Mouse (Mus musculus): ENCODE results near the gene Lrrc45. TPM values are rescaled to one million over a fixed set of nuclear protein-coding genes. Genes with fewer than 3 reads are reported as not detected.
"Not testable (repeated sequence)": the region's sequence is repeated elsewhere in the genome, so short reads cannot be mapped to it uniquely, and the experiment has no call there.

Lrrc45 gene
- total and polyA plus RNA-seq, 2 experiments from 2014 or later = 44.8 to 51.0 TPM

GRCm38 (mm10) chr11:120727169-120727527 is 13.4 kb downstream of the Lrrc45 start, which contains the start of gene Dcxr:
Gene Dcxr (minus strand): TSS chr11:120727281.
- ATAC-seq (ENCODE audit: low FRiP score) (peak; percentile 80), DNase-seq (ENCODE audit: low spot score) (peak; percentile 86)
- Histone ChIP-seq H3K27me3 (ENCODE audit: insufficient read depth, low read length) (no peaks in the 10 kb centered on the region), H3K27ac (ENCODE audit: low read depth, low read length) (no peak within 1 kb of the TSS), H3K4me2 (ENCODE audit: low read depth, low read length, poor library complexity, severe bottlenecking) (peak within 1 kb of the TSS; percentile 66), H3K4me1 (ENCODE audit: insufficient read depth, low read length) (peaks cover 12% of the 10 kb centered on the region; the same call in 1 of the 2 replicates), H3K4me3 (ENCODE audit: low read depth, low read length) (peak within 1 kb of the TSS; percentile 39), H3K9ac (replicated peaks; ENCODE audit: low read length, poor library complexity, severe bottlenecking) (peak within 1 kb of the TSS; percentile 51; the same call in 1 of the 2 replicates), H3K9me3 (ENCODE audit: low read length) (no peaks in the 10 kb centered on the region), H3K36me3 (ENCODE audit: insufficient read depth, low read length) (peaks cover 9% of the 10 kb centered on the region)
- TF ChIP-seq CTCF (IDR thresholded peaks at IDR 0.05) = peak; percentile 59
- 2% methylated on average over 14 of the region's 14 CpGs for WGBS

- Histone ChIP-seq H3K27me3 (ENCODE audit: insufficient read depth, low read length) (no peaks in the 10 kb centered on the region), H3K4me3 (ENCODE audit: low read depth, low read length) (no peak overlapping the region), H3K27ac (ENCODE audit: low read depth, low read length) (no peak overlapping the region), H3K9me3 (ENCODE audit: low read length) (no peaks in the 10 kb centered on the region), H3K4me2 (ENCODE audit: low read depth, low read length, poor library complexity, severe bottlenecking) (no peak overlapping the region), H3K4me1 (ENCODE audit: insufficient read depth, low read length) (peaks cover 8% of the 10 kb centered on the region; the same call in 1 of the 2 replicates), H3K36me3 (ENCODE audit: insufficient read depth, low read length) (peaks cover 9% of the 10 kb centered on the region), H3K9ac (replicated peaks; ENCODE audit: low read length, poor library complexity, severe bottlenecking) (no peak overlapping the region)
- WGBS = 65% methylated on average over 12 of the region's 12 CpGs
- DNase-seq (ENCODE audit: low spot score) = no peak
- no peak for ATAC-seq (ENCODE audit: low FRiP score)
- no peak for TF ChIP-seq CTCF (IDR thresholded peaks at IDR 0.05)
These were observed 13.8 kb downstream of the Lrrc45 start for GRCm38 (mm10) chr11:120727564-120727963.

GRCm38 (mm10) chr11:120728530-120729240 is 15.0 kb downstream of the Lrrc45 start:
- H3K27me3 ChIP-seq (ENCODE audit: insufficient read depth, low read length) = no peaks in the 10 kb centered on the region
- H3K27ac ChIP-seq (ENCODE audit: low read depth, low read length) = no peak overlapping the region
- DNase-seq (ENCODE audit: low spot score) (no peak), ATAC-seq (ENCODE audit: low FRiP score) (no peak)
- H3K36me3 ChIP-seq (ENCODE audit: insufficient read depth, low read length) = peaks cover 4% of the 10 kb centered on the region
- H3K4me3 ChIP-seq (ENCODE audit: low read depth, low read length) = no peak overlapping the region
- 66% methylated on average over 11 of the region's 11 CpGs for WGBS
- H3K9ac ChIP-seq (replicated peaks; ENCODE audit: low read length, poor library complexity, severe bottlenecking) = no peak overlapping the region
- H3K9me3 ChIP-seq (ENCODE audit: low read length) = no peaks in the 10 kb centered on the region
- peaks cover 4% of the 10 kb centered on the region; the same call in 1 of the 2 replicates for H3K4me1 ChIP-seq (ENCODE audit: insufficient read depth, low read length)
- no peak for TF ChIP-seq CTCF (IDR thresholded peaks at IDR 0.05)
- H3K4me2 ChIP-seq (ENCODE audit: low read depth, low read length, poor library complexity, severe bottlenecking) = no peak overlapping the region

GRCm38 (mm10) chr11:120729432-120730050 is 15.8 kb downstream of the Lrrc45 start:
- not testable (repeated sequence) for H3K4me1 ChIP-seq (ENCODE audit: insufficient read depth, low read length); H3K27me3 ChIP-seq (ENCODE audit: insufficient read depth, low read length); H3K9me3 ChIP-seq (ENCODE audit: low read length); H3K27ac ChIP-seq (ENCODE audit: low read depth, low read length); DNase-seq (ENCODE audit: low spot score); H3K9ac ChIP-seq (replicated peaks; ENCODE audit: low read length, poor library complexity, severe bottlenecking); ATAC-seq (ENCODE audit: low FRiP score); H3K36me3 ChIP-seq (ENCODE audit: insufficient read depth, low read length)
- Histone ChIP-seq H3K4me3 (ENCODE audit: low read depth, low read length) (peak overlapping the region; percentile 2; the same call in 1 of the 2 replicates), H3K4me2 (ENCODE audit: low read depth, low read length, poor library complexity, severe bottlenecking) (0 out of 2 replicates have a peak overlapping the region, but pooled peaks have one; percentile 9)
- under 1% methylated on average over 17 of the region's 21 CpGs for whole genome bisulfite sequencing

- H3K36me3 ChIP-seq (ENCODE audit: insufficient read depth, low read length) = peaks cover 3% of the 10 kb centered on the region
- DNase-seq (ENCODE audit: low spot score) (no peak), ATAC-seq (ENCODE audit: low FRiP score) (no peak)
- H3K9me3 ChIP-seq (ENCODE audit: low read length) = no peaks in the 10 kb centered on the region
- H3K4me3 ChIP-seq (ENCODE audit: low read depth, low read length) = no peak overlapping the region
- no peak for TF ChIP-seq CTCF (IDR thresholded peaks at IDR 0.05)
- H3K4me1 ChIP-seq (ENCODE audit: insufficient read depth, low read length) = peaks cover 4% of the 10 kb centered on the region; the same call in 1 of the 2 replicates
- H3K27me3 ChIP-seq (ENCODE audit: insufficient read depth, low read length) = no peaks in the 10 kb centered on the region
- H3K27ac ChIP-seq (ENCODE audit: low read depth, low read length) = no peak overlapping the region
- H3K4me2 ChIP-seq (ENCODE audit: low read depth, low read length, poor library complexity, severe bottlenecking) = no peak overlapping the region
- 86% methylated on average over 10 of the region's 10 CpGs for WGBS
- no peak overlapping the region for H3K9ac ChIP-seq (replicated peaks; ENCODE audit: low read length, poor library complexity, severe bottlenecking)
These were observed 16.7 kb downstream of the Lrrc45 start for GRCm38 (mm10) chr11:120730331-120730870.

GRCm38 (mm10) chr11:120731395-120731794 is 17.7 kb downstream of the Lrrc45 start:
- no peaks in the 10 kb centered on the region for H3K27me3 ChIP-seq (ENCODE audit: insufficient read depth, low read length)
- no peaks in the 10 kb centered on the region for H3K36me3 ChIP-seq (ENCODE audit: insufficient read depth, low read length)
- no peak overlapping the region for H3K27ac ChIP-seq (ENCODE audit: low read depth, low read length)
- no peak for DNase-seq (ENCODE audit: low spot score)
- ATAC-seq (ENCODE audit: low FRiP score) = no peak
- no peaks in the 10 kb centered on the region for H3K9me3 ChIP-seq (ENCODE audit: low read length)
- no peak overlapping the region for H3K4me2 ChIP-seq (ENCODE audit: low read depth, low read length, poor library complexity, severe bottlenecking)
- peaks cover 4% of the 10 kb centered on the region; the same call in 1 of the 2 replicates for H3K4me1 ChIP-seq (ENCODE audit: insufficient read depth, low read length)
- H3K9ac ChIP-seq (replicated peaks; ENCODE audit: low read length, poor library complexity, severe bottlenecking) = no peak overlapping the region
- 100% methylated on average over 1 of the region's 1 CpGs for WGBS
- no peak for TF ChIP-seq CTCF (IDR thresholded peaks at IDR 0.05)
- H3K4me3 ChIP-seq (ENCODE audit: low read depth, low read length) = no peak overlapping the region

Data from midbrain, postnatal 0 days (tissue).